Comparison of ENCODE assay signal across 13 mouse cellular contexts in genomic region chr1:165864864-165865795, GRCm38 (mm10).
A peak's percentile ranks its signal among the peaks of the same experiment; 100 is the strongest.
DNase-seq lines count a peak whose midpoint lies in the region; ATAC-seq lines count a peak whose summit lies in the region.
"Had no signal": no experiment of that assay in that cellular context is flagged by ENCODE, and none has a peak within 500 bp of the region (broad histone marks: within the 10 kb centered on the region; RNA-seq: fewer than 3 reads in every experiment).

No protein-coding gene starts in this region.

- H3K4me2 ChIP-seq in lung, embryonic 16.5 days (ENCODE audit: low read depth, low read length): peak overlapping the region; percentile 5; the same call in 1 of the 2 replicates

- peak; percentile 68 for DNase-seq in heart, embryonic 10.5 days (ENCODE audit: low spot score)
- no peak for DNase-seq in heart, postnatal 10 days
- DNase-seq in lung, postnatal 36 days: no peak
- no peak for DNase-seq in embryonic facial prominence, embryonic 10.5 days (ENCODE audit: low spot score)
- no peak for DNase-seq in frontal cortex, postnatal 14 days (ENCODE audit: low spot score in 2 of 2)
- DNase-seq in cerebellum, adult 18-20 months: no peak
- DNase-seq: gastrocnemius, postnatal 36 days; kidney, postnatal 25 days; liver; midbrain, embryonic 14.5 days; right cerebral cortex, postnatal 14 days had no signal

- no peak overlapping the region; the same call in 1 of the 2 replicates for H3K9ac ChIP-seq in lung, embryonic 16.5 days (ENCODE audit: low read length)

- peak overlapping the region; percentile 62 for H3K27ac ChIP-seq in heart, embryonic 10.5 days
- peak overlapping the region; percentile 49 for H3K27ac ChIP-seq in lung, embryonic 16.5 days (ENCODE audit: low read length)
- peak overlapping the region; percentile 41; the same call in 1 of the 2 replicates for H3K27ac ChIP-seq in embryonic facial prominence, embryonic 10.5 days (replicated peaks)

- peak; percentile 60 for ATAC-seq in lung, embryonic 16.5 days (ENCODE audit: low read depth)
- peak; percentile 53; the same call in 1 of the 2 replicates for ATAC-seq in megakaryocyte-erythroid progenitor cell, adult 5-6 weeks (replicated peaks; ENCODE audit: low FRiP score, low TSS enrichment, poor library complexity, severe bottlenecking)

- no peak overlapping the region for H3K4me3 ChIP-seq in heart, embryonic 10.5 days
- no peak overlapping the region for H3K4me3 ChIP-seq in lung, embryonic 16.5 days (ENCODE audit: low read length)
- H3K4me3 ChIP-seq in embryonic facial prominence, embryonic 10.5 days: no peak overlapping the region

- no peaks in the 10 kb centered on the region for H3K9me3 ChIP-seq in heart, embryonic 10.5 days
- no peaks in the 10 kb centered on the region for H3K9me3 ChIP-seq in lung, embryonic 16.5 days (ENCODE audit: control insufficient read depth, low read length)
- no peaks in the 10 kb centered on the region for H3K9me3 ChIP-seq in embryonic facial prominence, embryonic 10.5 days

- intact Hi-C loops in heart, postnatal 10 days (cut with DNase I): no loop called here

- no peaks in the 10 kb centered on the region for H3K27me3 ChIP-seq in heart, embryonic 10.5 days (ENCODE audit: insufficient read depth, poor library complexity, severe bottlenecking)
- no peaks in the 10 kb centered on the region for H3K27me3 ChIP-seq in lung, embryonic 16.5 days (ENCODE audit: control insufficient read depth, insufficient read depth, low read depth, low read length)
- no peaks in the 10 kb centered on the region for H3K27me3 ChIP-seq in embryonic facial prominence, embryonic 10.5 days (replicated peaks; ENCODE audit: low read depth, poor library complexity, severe bottlenecking)

- H3K4me1 ChIP-seq in heart, embryonic 10.5 days: peaks cover 19% of the 10 kb centered on the region
- peaks cover 5% of the 10 kb centered on the region for H3K4me1 ChIP-seq in lung, embryonic 16.5 days (replicated peaks; ENCODE audit: control insufficient read depth, insufficient read depth, low read length)
- peaks cover 27% of the 10 kb centered on the region for H3K4me1 ChIP-seq in embryonic facial prominence, embryonic 10.5 days

- WGBS in heart, embryonic 10.5 days: 50% methylated on average over 14 of the region's 14 CpGs
- 26% methylated on average over 14 of the region's 14 CpGs for WGBS in lung, embryonic 16.5 days
- WGBS in embryonic facial prominence, embryonic 10.5 days: 49% methylated on average over 14 of the region's 14 CpGs

- H3K36me3 ChIP-seq in heart, embryonic 10.5 days: 0 out of 2 replicates have a peak, but pooled peaks cover 5% of the 10 kb centered on the region
- no peaks in the 10 kb centered on the region; the same call in 1 of the 2 replicates for H3K36me3 ChIP-seq in lung, embryonic 16.5 days (ENCODE audit: control insufficient read depth, insufficient read depth, low read length)
- H3K36me3 ChIP-seq in embryonic facial prominence, embryonic 10.5 days (replicated peaks): peaks cover 30% of the 10 kb centered on the region
